Mouse (Mus musculus): ENCODE data around the gene Tnn. TPM values are rescaled to one million over a fixed set of nuclear protein-coding genes. Genes with fewer than 3 reads are reported as not detected.

Gene Tnn
- polyA plus RNA-seq, 1 experiment from 2014 or later: 10.5 TPM

DNA sequence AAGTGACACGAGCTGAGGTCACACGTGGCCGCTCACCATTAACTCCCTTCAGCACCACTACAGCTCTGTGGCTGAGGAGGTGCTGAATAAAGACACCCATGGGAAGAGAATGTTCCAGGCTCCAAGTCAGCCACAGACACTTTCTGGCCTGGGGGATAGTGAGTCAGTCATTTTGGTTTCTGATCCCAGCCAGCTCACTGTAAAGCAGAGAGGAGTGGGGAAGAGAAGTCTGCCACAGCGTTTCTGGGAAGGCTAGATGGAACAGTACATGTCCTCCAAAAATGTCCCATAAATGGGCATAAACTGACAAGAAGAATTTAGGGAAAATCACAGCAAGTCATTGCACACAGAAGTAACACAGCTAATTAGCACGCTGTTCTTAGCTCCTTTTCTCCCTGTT is 52.4 kb downstream of the Tnn start:
- Histone ChIP-seq H3K4me2 (ENCODE audit: low read length) (no peak overlapping the region), H3K27ac (ENCODE audit: low read depth) (no peak overlapping the region), H3K4me3 (ENCODE audit: low read depth, low read length) (no peak overlapping the region), H3K9ac (ENCODE audit: low read length) (no peak overlapping the region), H3K36me3 (ENCODE audit: control insufficient read depth, insufficient read depth, low read length) (no peaks in the 10 kb centered on the region), H3K4me1 (replicated peaks; ENCODE audit: control insufficient read depth, insufficient read depth, low read length) (no peaks in the 10 kb centered on the region), H3K27me3 (replicated peaks; ENCODE audit: control insufficient read depth, insufficient read depth, low read length) (no peaks in the 10 kb centered on the region), H3K9me3 (ENCODE audit: control insufficient read depth, low read length) (no peaks in the 10 kb centered on the region)
- no peak for ATAC-seq (replicated peaks; ENCODE audit: low FRiP score, low TSS enrichment, low read depth)
- 74% methylated on average over 5 of the region's 5 CpGs for WGBS
- no peak for DNase-seq (ENCODE audit: low spot score)

DNA sequence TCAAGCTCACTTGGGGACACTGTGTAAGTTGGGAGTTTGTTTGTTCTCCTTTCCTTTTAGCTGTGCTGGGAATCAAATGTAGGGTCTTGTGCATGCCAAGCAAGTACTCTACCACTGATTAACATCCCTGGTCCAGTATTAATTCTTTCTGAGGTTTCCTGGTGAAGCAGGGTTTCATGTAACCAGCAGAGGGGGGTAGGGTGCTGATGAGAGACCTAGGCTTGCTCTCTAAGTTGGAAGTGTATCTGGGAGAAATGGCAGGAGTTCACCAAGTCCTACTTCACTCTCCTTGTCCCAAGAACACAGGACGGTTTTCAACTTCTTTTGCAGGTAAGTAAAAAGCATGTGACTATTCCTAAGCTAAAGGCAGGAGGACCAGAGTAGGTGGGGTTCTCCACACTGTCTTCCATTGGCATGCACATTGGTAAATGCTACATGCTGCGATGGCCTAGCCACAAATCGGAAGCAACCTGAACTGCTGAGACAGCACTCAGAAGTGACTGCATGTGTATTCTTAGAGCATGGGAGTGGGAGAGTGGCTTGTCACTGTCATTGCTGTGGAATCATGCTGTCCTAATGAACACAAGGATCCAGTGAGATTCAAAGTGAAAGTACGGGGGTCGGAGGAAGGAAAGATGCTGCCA is 53.6 kb downstream of the Tnn start:
- Histone ChIP-seq H3K4me1 (replicated peaks; ENCODE audit: control insufficient read depth, insufficient read depth, low read length) (no peaks in the 10 kb centered on the region), H3K27me3 (replicated peaks; ENCODE audit: control insufficient read depth, insufficient read depth, low read length) (no peaks in the 10 kb centered on the region), H3K9ac (ENCODE audit: low read length) (no peak overlapping the region), H3K27ac (ENCODE audit: low read depth) (no peak overlapping the region), H3K4me2 (ENCODE audit: low read length) (no peak overlapping the region), H3K9me3 (ENCODE audit: control insufficient read depth, low read length) (no peaks in the 10 kb centered on the region), H3K4me3 (ENCODE audit: low read depth, low read length) (no peak overlapping the region), H3K36me3 (ENCODE audit: control insufficient read depth, insufficient read depth, low read length) (no peaks in the 10 kb centered on the region)
- no peak for ATAC-seq (replicated peaks; ENCODE audit: low FRiP score, low TSS enrichment, low read depth)
- WGBS: 89% methylated on average over 5 of the region's 5 CpGs
- DNase-seq (ENCODE audit: low spot score): no peak

DNA sequence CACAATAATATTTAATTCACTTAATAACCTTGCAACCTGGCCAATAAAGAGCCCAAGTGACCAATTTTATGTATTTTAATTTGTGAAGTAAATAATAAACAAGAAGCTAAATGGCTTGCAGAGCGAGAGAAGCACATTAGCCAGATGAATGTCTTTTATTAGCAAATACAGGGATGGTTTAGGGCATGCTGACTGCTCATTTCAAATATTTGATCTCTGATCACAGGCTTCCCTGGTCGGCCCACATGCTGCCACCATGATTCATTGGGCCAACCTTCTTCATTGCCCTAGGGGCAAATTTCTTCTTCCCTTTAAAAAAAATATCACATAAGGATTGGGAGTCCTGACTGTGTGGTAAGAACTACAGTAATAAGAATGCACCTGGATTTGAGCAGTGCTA is 66.7 kb downstream of the Tnn start:
- no peak overlapping the region for H3K27ac ChIP-seq (ENCODE audit: low read depth)
- no peak overlapping the region for H3K4me3 ChIP-seq (ENCODE audit: low read depth, low read length)
- H3K9me3 ChIP-seq (ENCODE audit: control insufficient read depth, low read length): no peaks in the 10 kb centered on the region
- 72% methylated on average over 2 of the region's 2 CpGs for WGBS
- H3K4me2 ChIP-seq (ENCODE audit: low read length): no peak overlapping the region
- ATAC-seq (replicated peaks; ENCODE audit: low FRiP score, low TSS enrichment, low read depth) (no peak), DNase-seq (ENCODE audit: low spot score) (no peak)
- H3K27me3 ChIP-seq (replicated peaks; ENCODE audit: control insufficient read depth, insufficient read depth, low read length): no peaks in the 10 kb centered on the region
- no peaks in the 10 kb centered on the region for H3K4me1 ChIP-seq (replicated peaks; ENCODE audit: control insufficient read depth, insufficient read depth, low read length)
- no peak overlapping the region for H3K9ac ChIP-seq (ENCODE audit: low read length)
- no peaks in the 10 kb centered on the region for H3K36me3 ChIP-seq (ENCODE audit: control insufficient read depth, insufficient read depth, low read length)

DNA sequence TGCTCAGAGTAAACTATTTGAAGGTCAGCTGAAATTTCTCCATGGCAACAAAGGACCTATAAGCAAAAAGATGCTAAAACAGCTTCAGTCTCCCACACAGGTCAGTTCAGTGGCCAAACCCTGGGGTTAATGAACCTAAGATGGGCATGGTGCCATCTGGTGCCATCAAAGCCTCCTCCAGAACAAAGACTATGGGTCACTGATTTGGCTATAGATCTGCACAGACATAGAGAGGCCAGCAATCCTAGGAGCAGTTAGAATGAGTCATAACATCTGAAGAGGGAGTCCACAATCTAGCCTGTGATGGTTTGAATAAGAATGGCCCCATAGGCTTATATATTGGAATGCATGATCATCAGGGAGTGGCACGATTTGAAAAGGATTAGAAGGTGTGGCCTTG is 69.1 kb downstream of the Tnn start:
- Histone ChIP-seq H3K36me3 (ENCODE audit: control insufficient read depth, insufficient read depth, low read length) (no peaks in the 10 kb centered on the region), H3K27me3 (replicated peaks; ENCODE audit: control insufficient read depth, insufficient read depth, low read length) (no peaks in the 10 kb centered on the region), H3K4me1 (replicated peaks; ENCODE audit: control insufficient read depth, insufficient read depth, low read length) (no peaks in the 10 kb centered on the region), H3K27ac (ENCODE audit: low read depth) (no peak overlapping the region), H3K9ac (ENCODE audit: low read length) (no peak overlapping the region), H3K4me2 (ENCODE audit: low read length) (no peak overlapping the region), H3K4me3 (ENCODE audit: low read depth, low read length) (no peak overlapping the region), H3K9me3 (ENCODE audit: control insufficient read depth, low read length) (no peaks in the 10 kb centered on the region)
- DNase-seq (ENCODE audit: low spot score) (no peak), ATAC-seq (replicated peaks; ENCODE audit: low FRiP score, low TSS enrichment, low read depth) (no peak)
- whole genome bisulfite sequencing: 88% methylated on average over 1 of the region's 1 CpGs

DNA sequence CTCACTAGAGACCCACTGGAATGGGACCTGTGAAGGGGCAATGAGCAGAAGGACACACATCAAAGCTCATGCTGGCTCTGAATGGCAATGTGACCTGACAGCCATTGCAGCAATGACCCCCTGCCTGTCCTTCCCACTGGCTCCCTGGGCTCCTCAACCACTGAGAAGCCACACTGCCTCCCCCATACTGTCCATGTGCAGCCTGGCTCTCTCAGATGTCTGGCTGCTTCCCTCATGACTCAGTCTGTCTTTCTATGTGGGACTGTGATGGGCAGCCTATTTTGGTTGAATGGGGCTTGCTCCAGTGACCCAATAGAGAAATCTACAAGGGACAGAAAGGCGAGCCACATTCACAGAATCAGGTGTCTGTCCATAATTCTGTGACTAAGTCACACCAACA is 70.7 kb downstream of the Tnn start:
- no peak overlapping the region for H3K4me2 ChIP-seq (ENCODE audit: low read length)
- H3K4me3 ChIP-seq (ENCODE audit: low read depth, low read length): no peak overlapping the region
- WGBS: 74% methylated on average over 1 of the region's 1 CpGs
- H3K27me3 ChIP-seq (replicated peaks; ENCODE audit: control insufficient read depth, insufficient read depth, low read length): no peaks in the 10 kb centered on the region
- H3K27ac ChIP-seq (ENCODE audit: low read depth): no peak overlapping the region
- ATAC-seq (replicated peaks; ENCODE audit: low FRiP score, low TSS enrichment, low read depth) (no peak), DNase-seq (ENCODE audit: low spot score) (no peak)
- H3K36me3 ChIP-seq (ENCODE audit: control insufficient read depth, insufficient read depth, low read length): no peaks in the 10 kb centered on the region
- no peaks in the 10 kb centered on the region for H3K9me3 ChIP-seq (ENCODE audit: control insufficient read depth, low read length)
- H3K4me1 ChIP-seq (replicated peaks; ENCODE audit: control insufficient read depth, insufficient read depth, low read length): no peaks in the 10 kb centered on the region
- H3K9ac ChIP-seq (ENCODE audit: low read length): no peak overlapping the region

DNA sequence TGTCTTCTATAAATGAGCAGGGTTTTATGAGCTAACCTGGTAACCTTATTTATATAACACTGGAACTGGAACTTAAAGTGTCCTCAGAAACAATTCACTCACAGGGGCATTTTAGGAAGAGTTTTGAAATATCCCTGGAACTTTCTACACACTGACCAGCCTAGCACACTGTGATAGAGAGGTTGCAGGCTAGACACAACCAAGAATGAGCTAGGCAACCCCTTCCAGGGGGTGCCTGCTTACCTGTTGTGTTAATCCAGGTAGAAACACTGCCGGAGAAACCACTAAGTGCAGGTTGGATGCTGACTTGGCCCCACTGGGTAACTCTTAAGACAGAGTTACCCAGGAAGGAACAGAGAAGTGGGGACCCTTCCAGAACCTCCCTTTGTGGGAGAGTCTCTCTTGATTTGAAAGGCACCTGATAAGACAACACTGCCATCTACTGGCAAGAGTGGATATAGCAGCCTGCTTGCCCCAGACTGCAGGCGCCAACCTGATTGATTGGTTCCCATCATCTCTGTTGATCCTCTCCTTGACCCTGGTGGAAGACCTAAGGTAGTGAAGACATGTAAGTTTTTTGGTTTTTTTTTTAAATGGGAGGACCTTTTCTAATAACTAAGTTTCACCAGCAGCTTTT is 72.5 kb downstream of the Tnn start:
- peak; percentile 65; the same call in 1 of the 2 replicates for ATAC-seq (replicated peaks; ENCODE audit: low FRiP score, low TSS enrichment, low read depth)
- no peak overlapping the region for H3K27ac ChIP-seq (ENCODE audit: low read depth)
- H3K36me3 ChIP-seq (ENCODE audit: control insufficient read depth, insufficient read depth, low read length): no peaks in the 10 kb centered on the region
- no peaks in the 10 kb centered on the region for H3K4me1 ChIP-seq (replicated peaks; ENCODE audit: control insufficient read depth, insufficient read depth, low read length)
- no peak overlapping the region for H3K4me2 ChIP-seq (ENCODE audit: low read length)
- no peaks in the 10 kb centered on the region for H3K27me3 ChIP-seq (replicated peaks; ENCODE audit: control insufficient read depth, insufficient read depth, low read length)
- H3K4me3 ChIP-seq (ENCODE audit: low read depth, low read length): no peak overlapping the region
- no peak overlapping the region for H3K9ac ChIP-seq (ENCODE audit: low read length)
- no peaks in the 10 kb centered on the region for H3K9me3 ChIP-seq (ENCODE audit: control insufficient read depth, low read length)
- 31% methylated on average over 2 of the region's 2 CpGs for WGBS
- DNase-seq (ENCODE audit: low spot score): peak; percentile 94

DNA sequence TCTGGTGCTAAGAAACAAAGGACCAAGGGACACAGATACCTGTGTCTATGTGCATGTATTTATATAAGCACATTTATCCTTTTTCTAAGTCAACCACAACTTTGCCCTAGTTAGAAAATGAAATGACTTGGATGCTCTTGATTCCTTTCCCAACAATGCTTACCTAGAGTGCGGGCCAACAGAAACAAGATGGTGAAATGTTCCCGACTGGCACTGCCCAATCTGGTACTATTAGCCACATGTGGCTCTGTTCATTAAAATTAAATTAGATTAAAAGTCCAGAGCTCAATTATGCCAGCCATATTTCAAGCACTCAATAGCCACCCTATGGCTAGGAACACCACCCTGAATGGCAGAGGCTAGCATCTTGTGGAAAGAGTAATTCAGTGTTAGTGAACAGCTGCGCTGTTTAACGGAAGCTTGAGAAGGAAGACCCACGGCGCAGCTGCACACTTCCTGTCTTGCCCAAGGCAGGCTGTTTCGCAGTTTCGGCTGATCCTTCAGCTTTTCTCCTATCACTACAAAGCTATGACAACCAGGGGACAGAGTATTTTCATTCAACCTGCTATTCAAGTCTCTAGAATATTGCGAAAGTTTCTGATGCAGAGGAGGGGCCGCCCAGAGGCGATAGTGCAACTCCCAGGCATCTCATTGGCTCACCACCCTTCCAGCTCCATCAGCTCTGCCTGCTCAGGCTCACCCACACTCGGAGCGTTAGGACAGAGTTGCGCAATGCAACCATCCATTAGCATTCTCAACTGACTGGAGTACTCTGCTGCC is 74.3 kb downstream of the Tnn start:
- no peak overlapping the region for H3K9ac ChIP-seq (ENCODE audit: low read length)
- no peak overlapping the region for H3K4me2 ChIP-seq (ENCODE audit: low read length)
- 58% methylated on average over 14 of the region's 14 CpGs for WGBS
- H3K27me3 ChIP-seq (replicated peaks; ENCODE audit: control insufficient read depth, insufficient read depth, low read length): no peaks in the 10 kb centered on the region
- no peak overlapping the region for H3K27ac ChIP-seq (ENCODE audit: low read depth)
- ATAC-seq (replicated peaks; ENCODE audit: low FRiP score, low TSS enrichment, low read depth) (peak; percentile 85), DNase-seq (ENCODE audit: low spot score) (peak; percentile 54)
- no peak overlapping the region for H3K4me3 ChIP-seq (ENCODE audit: low read depth, low read length)
- H3K9me3 ChIP-seq (ENCODE audit: control insufficient read depth, low read length): no peaks in the 10 kb centered on the region
- no peaks in the 10 kb centered on the region for H3K4me1 ChIP-seq (replicated peaks; ENCODE audit: control insufficient read depth, insufficient read depth, low read length)
- H3K36me3 ChIP-seq (ENCODE audit: control insufficient read depth, insufficient read depth, low read length): no peaks in the 10 kb centered on the region

DNA sequence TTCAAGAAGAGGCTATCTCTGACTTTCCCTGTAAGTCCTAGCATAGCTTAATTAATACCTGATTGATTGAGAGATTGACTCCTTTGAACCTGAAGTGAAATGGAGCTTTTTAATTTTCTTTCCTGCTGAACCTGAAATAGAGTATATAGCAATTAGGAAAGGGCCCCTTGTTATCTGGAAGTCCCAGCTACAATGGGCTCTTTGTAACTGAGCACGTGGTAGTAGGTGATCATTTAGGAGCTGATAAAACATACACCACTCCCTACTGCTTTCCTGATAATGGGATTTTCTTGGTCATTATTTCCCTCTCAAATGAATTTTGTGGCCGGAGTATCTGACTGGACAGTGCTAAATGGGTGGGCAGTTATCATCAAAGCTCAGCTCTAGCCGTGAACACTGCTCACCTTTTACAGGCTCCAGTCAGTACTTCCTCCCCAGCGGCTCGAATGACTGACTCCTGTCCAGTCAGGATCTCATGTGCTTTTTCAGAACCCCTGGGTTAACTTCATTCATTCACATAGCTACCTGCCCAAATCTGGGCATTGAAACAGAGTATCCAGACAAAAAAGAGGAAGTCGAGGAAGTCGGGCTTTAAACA is 88.7 kb downstream of the Tnn start:
- no peak overlapping the region for H3K9ac ChIP-seq (ENCODE audit: low read length)
- 78% methylated on average over 7 of the region's 7 CpGs for WGBS
- DNase-seq (ENCODE audit: low spot score) (no peak), ATAC-seq (replicated peaks; ENCODE audit: low FRiP score, low TSS enrichment, low read depth) (0 out of 2 replicates have a peak, but pooled peaks have one; percentile 62)
- no peaks in the 10 kb centered on the region for H3K36me3 ChIP-seq (ENCODE audit: control insufficient read depth, insufficient read depth, low read length)
- H3K9me3 ChIP-seq (ENCODE audit: control insufficient read depth, low read length): no peaks in the 10 kb centered on the region
- no peak overlapping the region for H3K27ac ChIP-seq (ENCODE audit: low read depth)
- no peak overlapping the region for H3K4me2 ChIP-seq (ENCODE audit: low read length)
- no peaks in the 10 kb centered on the region for H3K27me3 ChIP-seq (replicated peaks; ENCODE audit: control insufficient read depth, insufficient read depth, low read length)
- no peak overlapping the region for H3K4me3 ChIP-seq (ENCODE audit: low read depth, low read length)
- no peaks in the 10 kb centered on the region for H3K4me1 ChIP-seq (replicated peaks; ENCODE audit: control insufficient read depth, insufficient read depth, low read length)

Measured in intestine, embryonic 14.5 days (tissue).